Comparison of ENCODE assay signal across 9 mouse cellular contexts in the genomic region with DNA sequence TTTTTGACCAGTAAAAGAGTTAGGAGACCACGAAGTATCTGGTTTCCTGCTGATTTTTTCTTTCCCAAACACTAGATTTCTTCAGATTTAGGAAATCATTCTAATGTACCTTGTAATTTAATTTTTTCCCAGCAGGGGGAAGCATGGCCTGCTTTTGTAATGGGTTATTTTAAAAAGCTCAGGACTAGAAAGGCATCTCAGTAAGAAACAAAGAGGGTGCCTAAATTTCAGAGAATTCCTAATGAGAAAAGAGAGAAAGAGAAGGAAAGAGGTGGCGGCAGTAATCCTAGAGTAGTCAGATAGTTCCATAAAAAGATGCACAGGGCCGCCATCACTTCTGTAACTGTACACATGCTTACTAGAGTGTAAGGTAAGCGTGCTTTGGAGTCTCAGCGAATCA. TPM values are rescaled to one million over a fixed set of nuclear protein-coding genes. Genes with fewer than 3 reads are reported as not detected.
DNase-seq lines count a peak whose midpoint lies in the region; ATAC-seq lines count a peak whose summit lies in the region.
"Had no signal": no experiment of that assay in that cellular context is flagged by ENCODE, and none has a peak within 500 bp of the region (broad histone marks: within the 10 kb centered on the region; RNA-seq: fewer than 3 reads in every experiment).

No protein-coding gene starts in this region.

- H3K9ac ChIP-seq in hindbrain, embryonic 11.5 days (ENCODE audit: low read depth, low read length): no peak overlapping the region
- H3K9ac ChIP-seq in embryonic facial prominence, embryonic 14.5 days (ENCODE audit: low read depth, low read length): no peak overlapping the region; the same call in 1 of the 2 replicates

- intact Hi-C loops in heart, postnatal 25 days (cut with DNase I): loop anchor here (5.0 kb wide), 1 partner anchor 1473 kb away; no protein-coding TSS in a partner anchor

- H3K4me3 ChIP-seq in hindbrain, embryonic 11.5 days (ENCODE audit: low read depth, low read length): no peak overlapping the region
- H3K4me3 ChIP-seq in hindbrain, embryonic 10.5 days: no peak overlapping the region
- H3K4me3 ChIP-seq in embryonic facial prominence, embryonic 14.5 days (ENCODE audit: low read depth, low read length): no peak overlapping the region
- H3K4me3 ChIP-seq: myocyte had no signal

- H3K4me1 ChIP-seq in hindbrain, embryonic 11.5 days (replicated peaks; ENCODE audit: control insufficient read depth, insufficient read depth, low read length): no peaks in the 10 kb centered on the region
- H3K4me1 ChIP-seq in hindbrain, embryonic 10.5 days (replicated peaks): peaks cover 9% of the 10 kb centered on the region; the same call in 1 of the 2 replicates
- H3K4me1 ChIP-seq in embryonic facial prominence, embryonic 14.5 days (ENCODE audit: control insufficient read depth, insufficient read depth, low read length): no peaks in the 10 kb centered on the region

- H3K27ac ChIP-seq in hindbrain, embryonic 11.5 days (ENCODE audit: low read depth, low read length): no peak overlapping the region
- no peak overlapping the region for H3K27ac ChIP-seq in hindbrain, embryonic 10.5 days
- H3K27ac ChIP-seq in embryonic facial prominence, embryonic 14.5 days (replicated peaks; ENCODE audit: low read depth, low read length): no peak overlapping the region

- H3K4me2 ChIP-seq in hindbrain, embryonic 11.5 days (replicated peaks; ENCODE audit: low read depth, low read length): no peak overlapping the region
- H3K4me2 ChIP-seq in embryonic facial prominence, embryonic 14.5 days (ENCODE audit: low read depth, low read length): peak overlapping the region; percentile 33

- H3K36me3 ChIP-seq in hindbrain, embryonic 11.5 days (ENCODE audit: control insufficient read depth, insufficient read depth, low read length): no peaks in the 10 kb centered on the region
- no peaks in the 10 kb centered on the region for H3K36me3 ChIP-seq in hindbrain, embryonic 10.5 days
- no peaks in the 10 kb centered on the region for H3K36me3 ChIP-seq in embryonic facial prominence, embryonic 14.5 days (ENCODE audit: control insufficient read depth, insufficient read depth, low read length)

- H3K27me3 ChIP-seq in hindbrain, embryonic 11.5 days (ENCODE audit: control insufficient read depth, insufficient read depth, low read length): no peaks in the 10 kb centered on the region
- H3K27me3 ChIP-seq in hindbrain, embryonic 10.5 days (ENCODE audit: insufficient read depth, poor library complexity, severe bottlenecking): peaks cover 20% of the 10 kb centered on the region; the same call in 1 of the 2 replicates
- H3K27me3 ChIP-seq in embryonic facial prominence, embryonic 14.5 days (replicated peaks; ENCODE audit: control insufficient read depth, insufficient read depth, low read length): peaks cover 21% of the 10 kb centered on the region; the same call in 1 of the 2 replicates

- H3K9me3 ChIP-seq in hindbrain, embryonic 11.5 days (ENCODE audit: control insufficient read depth, low read length): no peaks in the 10 kb centered on the region
- H3K9me3 ChIP-seq in hindbrain, embryonic 10.5 days: no peaks in the 10 kb centered on the region
- no peaks in the 10 kb centered on the region for H3K9me3 ChIP-seq in embryonic facial prominence, embryonic 14.5 days (ENCODE audit: control insufficient read depth, low read length)

- WGBS in hindbrain, embryonic 11.5 days: 67% methylated on average over 5 of the region's 5 CpGs
- 66% methylated on average over 5 of the region's 5 CpGs for WGBS in hindbrain, embryonic 10.5 days
- WGBS in embryonic facial prominence, embryonic 14.5 days: 45% methylated on average over 5 of the region's 5 CpGs

- peak; percentile 54 for DNase-seq in hindbrain, embryonic 11.5 days (ENCODE audit: low spot score)
- no peak for DNase-seq in hindbrain, embryonic 10.5 days (ENCODE audit: low spot score)
- DNase-seq in Muller cell, postnatal 12 days (ENCODE audit: inconsistent ontology term): peak; percentile 22
- DNase-seq in embryonic facial prominence, embryonic 14.5 days (ENCODE audit: low spot score): peak; percentile 66
- DNase-seq in lung, postnatal 36 days: peak; percentile 2
- no peak for DNase-seq in spleen, postnatal 10 days (ENCODE audit: low spot score in 2 of 2)
- no peak for DNase-seq in heart, postnatal 25 days (ENCODE audit: low spot score)
- DNase-seq in adrenal gland, postnatal 14 days: no peak

- ATAC-seq in hindbrain, embryonic 11.5 days (ENCODE audit: low FRiP score): no peak
- ATAC-seq in embryonic facial prominence, embryonic 14.5 days (ENCODE audit: low read depth): no peak

RNA-seq across cellular contexts. Expression of a gene that starts 2.1 kb away (rescaled TPM):
- 11.2 and 11.9 TPM in 2 replicates for polyA plus RNA-seq in hindbrain, embryonic 11.5 days (2014; fragmentation: Nextera tagmentation; extraction: Ambion mirVana)
- polyA plus RNA-seq in hindbrain, embryonic 10.5 days (2016; fragmentation: Nextera tagmentation; extraction: Ambion mirVana): 5.0 and 8.2 TPM in 2 replicates
- 4.0 and 7.3 TPM in 2 replicates for polyA plus RNA-seq in embryonic facial prominence, embryonic 14.5 days (2014; fragmentation: Nextera tagmentation; extraction: Ambion mirVana)
- total RNA-seq in heart, postnatal 25 days (2021): under 1 TPM in 1 of 2 experiments, not detected in 1; 0.10 TPM
- total RNA-seq in adrenal gland, postnatal 14 days (2021): 0.78 and 1.5 TPM in 2 replicates

Comparison
In these comparisons a context has a peak if more than half of its experiments do, and no peak if none do; other contexts are left out.
1. DNase-seq: peak in hindbrain, embryonic 11.5 days (single experiment), Muller cell, postnatal 12 days (single experiment), embryonic facial prominence, embryonic 14.5 days (single experiment) and lung, postnatal 36 days (single experiment); none in hindbrain, embryonic 10.5 days (single experiment), spleen, postnatal 10 days (0 of 2), heart, postnatal 25 days (single experiment) and adrenal gland, postnatal 14 days (single experiment).